Mouse (Mus musculus) granulocyte monocyte progenitor cell, adult 5-6 weeks (primary cell): Measurements from ENCODE around the gene Tgfbr3l. TPM values are rescaled to one million over a fixed set of nuclear protein-coding genes. Genes with fewer than 3 reads are reported as not detected.
A peak's percentile ranks its signal among the peaks of the same experiment; 100 is the strongest.
"Not testable (repeated sequence)": the region's sequence is repeated elsewhere in the genome, so short reads cannot be mapped to it uniquely, and the experiment has no call there.

Experiments used
- ATAC-seq: replicated peaks from 2 replicates; pipeline ENCODE4 v1.8.0; 2016; ENCODE audit warnings: mild to moderate bottlenecking, moderate TSS enrichment, inconsistent platforms; ENCODE audit not compliant: poor library complexity, severe bottlenecking
- total RNA-seq, 2 experiments: library from RNA; stranded (forward) in 1 of 2; stranded (reverse) in 1 of 2; fragments of 200-712, 200-1000 nt in 1 of 2; fragments of >200 nt in 1 of 2; fragmentation: Nextera tagmentation in 1 of 2; gene quantifications; 2 replicates each; pipeline ENCODE4 v1.2.3; 2014 to 2017

Gene Tgfbr3l
- total RNA-seq, 2 experiments from 2014 or later: 2.4 to 17.0 TPM

GRCm38 (mm10) chr8:4230612-4231351 lies 17.2 kb upstream of the Tgfbr3l start:
- ATAC-seq: no peak

GRCm38 (mm10) chr8:4237814-4238433 lies 10.1 kb upstream of the Tgfbr3l start:
- ATAC-seq: peak; percentile 2; the same call in 1 of the 2 replicates

- peak; percentile 82 for ATAC-seq
Measured at GRCm38 (mm10) chr8:4238434-4239192, 9.4 kb upstream of the Tgfbr3l start, which contains the start of the genes Map2k7 and Gm49320. Gene Map2k7 (plus strand): TSS chr8:4238740. Gene Gm49320 (plus strand): TSS chr8:4238865.

GRCm38 (mm10) chr8:4239193-4239890 lies 8.7 kb upstream of the Tgfbr3l start:
- peak; percentile 4; the same call in 1 of the 2 replicates for ATAC-seq

GRCm38 (mm10) chr8:4245061-4245460 lies 3.0 kb upstream of the Tgfbr3l start:
- ATAC-seq: no peak

- no peak for ATAC-seq
Measured at GRCm38 (mm10) chr8:4245737-4246136, 2.3 kb upstream of the Tgfbr3l start.

- no peak for ATAC-seq
Measured at GRCm38 (mm10) chr8:4247241-4247640, 773 bp upstream of the Tgfbr3l start.

GRCm38 (mm10) chr8:4249213-4249612 lies 1.2 kb downstream of the Tgfbr3l start:
- ATAC-seq: no peak

GRCm38 (mm10) chr8:4250306-4250970 lies 2.4 kb downstream of the Tgfbr3l start:
- peak; percentile 62 for ATAC-seq

GRCm38 (mm10) chr8:4252116-4252760 lies 4.2 kb downstream of the Tgfbr3l start:
- no peak for ATAC-seq

GRCm38 (mm10) chr8:4252934-4253841 lies 5.2 kb downstream of the Tgfbr3l start, which contains the start of gene Snapc2:
Gene Snapc2 (plus strand): TSS chr8:4253080.
- ATAC-seq: peak; percentile 81

GRCm38 (mm10) chr8:4254001-4254400 lies 6.0 kb downstream of the Tgfbr3l start:
- ATAC-seq: no peak

GRCm38 (mm10) chr8:4255471-4255870 lies 7.5 kb downstream of the Tgfbr3l start:
- not testable (repeated sequence) for ATAC-seq

- no peak for ATAC-seq
Measured at GRCm38 (mm10) chr8:4256911-4257310, 8.9 kb downstream of the Tgfbr3l start.

GRCm38 (mm10) chr8:4257350-4257749 lies 9.3 kb downstream of the Tgfbr3l start:
- no peak for ATAC-seq

GRCm38 (mm10) chr8:4258233-4258632 lies 10.2 kb downstream of the Tgfbr3l start:
- peak; percentile 69 for ATAC-seq

GRCm38 (mm10) chr8:4258678-4259077 lies 10.7 kb downstream of the Tgfbr3l start:
- ATAC-seq: peak; percentile 13

GRCm38 (mm10) chr8:4259125-4259804 lies 11.3 kb downstream of the Tgfbr3l start, which contains the start of gene Ctxn1:
Gene Ctxn1 (minus strand): TSS chr8:4259274.
- peak; percentile 88 for ATAC-seq
